Mouse (Mus musculus) kidney, adult 2 months (tissue): ENCODE data around the gene Dzip3. TPM values are rescaled to one million over a fixed set of nuclear protein-coding genes. Genes with fewer than 3 reads are reported as not detected.
A peak's percentile ranks its signal among the peaks of the same experiment; 100 is the strongest.

Experiments used
- DNase-seq: peaks from one replicate; pipeline ENCODE4 v3.0.0; 2021
- H3K27ac ChIP-seq: fragments of 200-500 bp; 2 replicates; pipeline ENCODE4 v1.5.1; 2012; ENCODE audit warnings: low read depth, low read length, control low read depth, inconsistent platforms; ENCODE audit not compliant: insufficient read depth
- H3K27me3 ChIP-seq: fragments of 200-500 bp; replicated peaks from 2 replicates; pipeline ENCODE4 v1.6.1; 2012; ENCODE audit warnings: mild to moderate bottlenecking, moderate library complexity, low read length, inconsistent platforms; ENCODE audit not compliant: control insufficient read depth, insufficient read depth
- H3K36me3 ChIP-seq: fragments of 200-500 bp; 2 replicates; pipeline ENCODE4 v1.6.1; 2012; ENCODE audit warnings: mild to moderate bottlenecking, moderate library complexity, low read length, inconsistent platforms; ENCODE audit not compliant: control insufficient read depth, insufficient read depth
- H3K4me1 ChIP-seq: fragments of 200-500 bp; 2 replicates; pipeline ENCODE4 v1.6.1; 2011; ENCODE audit warnings: low read length; ENCODE audit not compliant: control insufficient read depth, insufficient read depth
- H3K4me3 ChIP-seq: fragments of 200-500 bp; 2 replicates; pipeline ENCODE4 v1.5.1; 2011; ENCODE audit warnings: mild to moderate bottlenecking, low read depth, low read length, control low read depth; ENCODE audit not compliant: insufficient read depth
- CTCF ChIP-seq: fragments of 200-500 bp; conservative IDR thresholded peaks from 2 replicates; pipeline ENCODE4 v1.5.1; 2011; ENCODE audit warnings: low read depth, mild to moderate bottlenecking, control low read depth, low read length, moderate library complexity, mixed read lengths; ENCODE audit not compliant: insufficient read depth, insufficient read length
- POLR2A ChIP-seq: fragments of 200-500 bp; IDR thresholded peaks from one replicate; pipeline ENCODE4 v1.6.1; 2011; ENCODE audit warnings: low read depth, low read length, control low read depth
- WGBS: fragments of 180-500 bp; shearing (Covaris S2); methylation state at CpG from one replicate; pipeline ENCODE4 v1.1.7; 2018; 5-methylcytosine and 5-hydroxymethylcytosine counted together
- polyA plus RNA-seq: library from polyadenylated mRNA; depleted of rRNA; stranded (reverse); fragments of >200 nt; gene quantifications from 2 replicates; pipeline ENCODE4 v1.2.3, GENCODE M21; 2012

The Dzip3 gene
- polyA plus RNA-seq, 1 experiment: 1.9 TPM

- H3K27ac ChIP-seq: no peak overlapping the region
- WGBS: under 1% methylated on average over 18 of the region's 18 CpGs
- peak overlapping the region; percentile 78 for H3K4me3 ChIP-seq
- H3K36me3 ChIP-seq: no peaks in the 10 kb centered on the region
- DNase-seq: no peak
- no peak for TF ChIP-seq POLR2A
- H3K4me1 ChIP-seq: peaks cover 2% of the 10 kb centered on the region; the same call in 1 of the 2 replicates
- no peaks in the 10 kb centered on the region for H3K27me3 ChIP-seq
Measured at GRCm38 (mm10) chr16:48994343-48994693, 353 bp upstream of the Dzip3 start.

GRCm38 (mm10) chr16:48993231-48993558 is 770 bp downstream of the Dzip3 start:
- Histone ChIP-seq H3K36me3 (no peaks in the 10 kb centered on the region), H3K27ac (no peak overlapping the region), H3K4me3 (peak overlapping the region; percentile 78), H3K27me3 (no peaks in the 10 kb centered on the region), H3K4me1 (peaks cover 2% of the 10 kb centered on the region; the same call in 1 of the 2 replicates)
- no peak for TF ChIP-seq CTCF
- no peak for TF ChIP-seq POLR2A
- DNase-seq: no peak
- under 1% methylated on average over 9 of the region's 9 CpGs for WGBS

- Histone ChIP-seq H3K36me3 (no peaks in the 10 kb centered on the region), H3K4me1 (peaks cover 2% of the 10 kb centered on the region; the same call in 1 of the 2 replicates), H3K27me3 (no peaks in the 10 kb centered on the region), H3K27ac (no peak overlapping the region), H3K4me3 (0 out of 2 replicates have a peak overlapping the region, but pooled peaks have one; percentile 28)
- WGBS: 13% methylated on average over 10 of the region's 10 CpGs
- peak; percentile 3 for DNase-seq
- no peak for TF ChIP-seq CTCF
Measured at GRCm38 (mm10) chr16:48992437-48993230, 1.3 kb downstream of the Dzip3 start.

GRCm38 (mm10) chr16:48989700-48990099 is 4.3 kb downstream of the Dzip3 start:
- H3K4me1 ChIP-seq: peaks cover 2% of the 10 kb centered on the region; the same call in 1 of the 2 replicates
- TF ChIP-seq CTCF (no peak), POLR2A (no peak)
- H3K36me3 ChIP-seq: no peaks in the 10 kb centered on the region
- DNase-seq: no peak
- H3K27ac ChIP-seq: no peak overlapping the region
- no peak overlapping the region for H3K4me3 ChIP-seq
- H3K27me3 ChIP-seq: no peaks in the 10 kb centered on the region

GRCm38 (mm10) chr16:48985034-48985627 is 8.8 kb downstream of the Dzip3 start:
- no peak overlapping the region for H3K4me3 ChIP-seq
- H3K27me3 ChIP-seq: no peaks in the 10 kb centered on the region
- no peaks in the 10 kb centered on the region for H3K36me3 ChIP-seq
- no peak for TF ChIP-seq CTCF
- no peak for TF ChIP-seq POLR2A
- no peak overlapping the region for H3K27ac ChIP-seq
- no peak for DNase-seq
- no peaks in the 10 kb centered on the region for H3K4me1 ChIP-seq
- WGBS: 66% methylated on average over 5 of the region's 5 CpGs

GRCm38 (mm10) chr16:48979965-48980364 is 14.0 kb downstream of the Dzip3 start:
- no peak for DNase-seq
- no peaks in the 10 kb centered on the region; the same call in 1 of the 2 replicates for H3K36me3 ChIP-seq
- H3K4me3 ChIP-seq: no peak overlapping the region
- no peaks in the 10 kb centered on the region for H3K4me1 ChIP-seq
- TF ChIP-seq POLR2A (no peak), CTCF (no peak)
- no peaks in the 10 kb centered on the region for H3K27me3 ChIP-seq
- no peak overlapping the region for H3K27ac ChIP-seq

- H3K27ac ChIP-seq: no peak overlapping the region
- no peaks in the 10 kb centered on the region; the same call in 1 of the 2 replicates for H3K36me3 ChIP-seq
- no peak for TF ChIP-seq POLR2A
- TF ChIP-seq CTCF: no peak
- 96% methylated on average over 1 of the region's 1 CpGs for WGBS
- H3K4me3 ChIP-seq: no peak overlapping the region
- no peak for DNase-seq
- H3K4me1 ChIP-seq: no peaks in the 10 kb centered on the region
- H3K27me3 ChIP-seq: no peaks in the 10 kb centered on the region
Measured at GRCm38 (mm10) chr16:48973548-48973947, 20.4 kb downstream of the Dzip3 start.
